Mouse (Mus musculus): ENCODE data around the gene Tas2r134.

The Tas2r134 gene

DNA sequence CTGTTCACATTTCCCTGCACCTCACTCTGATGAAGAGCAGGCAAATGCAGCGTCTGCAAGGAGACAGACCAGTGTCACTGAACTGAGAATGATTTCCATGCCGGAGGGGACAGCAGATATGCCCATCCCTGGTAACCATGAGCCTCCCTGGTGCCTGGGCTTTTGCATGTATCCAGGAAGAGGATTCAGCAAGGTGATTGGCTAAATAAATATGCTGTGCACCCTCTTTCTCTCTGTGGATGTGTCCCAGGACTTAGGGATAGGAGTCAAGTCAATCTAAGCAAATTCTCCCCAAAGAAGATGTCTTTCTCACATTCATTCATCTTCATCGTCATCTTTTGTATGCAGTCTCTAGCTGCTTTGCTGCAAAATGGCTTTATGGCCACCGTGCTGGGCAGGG lies at the start of gene Tas2r134:
Gene Tas2r134 (plus strand): TSS at position 301 of the 400 bp plus-strand sequence.
- no peak for DNase-seq (ENCODE audit: low spot score)

DNA sequence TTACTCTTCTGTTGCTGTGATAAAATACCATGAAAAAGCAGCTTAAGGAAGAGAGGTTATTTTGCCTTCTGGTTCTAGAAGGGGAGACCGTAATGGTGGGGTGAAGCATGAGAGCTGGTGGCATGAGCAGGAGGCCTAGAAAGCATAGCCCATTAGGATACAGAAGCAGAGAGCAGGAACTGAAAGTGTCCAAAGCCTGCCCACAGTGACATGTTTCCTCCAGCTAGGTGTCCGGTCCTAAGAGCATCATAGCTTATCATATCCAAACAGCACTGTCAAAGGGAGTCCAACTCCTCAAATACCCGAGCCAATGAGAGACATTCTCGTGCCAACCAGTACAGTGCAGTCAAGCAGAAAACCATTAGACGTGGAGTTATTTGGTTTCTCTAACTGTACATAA lies 47.5 kb upstream of the Tas2r134 start:
- no peak for DNase-seq (ENCODE audit: low spot score)

DNA sequence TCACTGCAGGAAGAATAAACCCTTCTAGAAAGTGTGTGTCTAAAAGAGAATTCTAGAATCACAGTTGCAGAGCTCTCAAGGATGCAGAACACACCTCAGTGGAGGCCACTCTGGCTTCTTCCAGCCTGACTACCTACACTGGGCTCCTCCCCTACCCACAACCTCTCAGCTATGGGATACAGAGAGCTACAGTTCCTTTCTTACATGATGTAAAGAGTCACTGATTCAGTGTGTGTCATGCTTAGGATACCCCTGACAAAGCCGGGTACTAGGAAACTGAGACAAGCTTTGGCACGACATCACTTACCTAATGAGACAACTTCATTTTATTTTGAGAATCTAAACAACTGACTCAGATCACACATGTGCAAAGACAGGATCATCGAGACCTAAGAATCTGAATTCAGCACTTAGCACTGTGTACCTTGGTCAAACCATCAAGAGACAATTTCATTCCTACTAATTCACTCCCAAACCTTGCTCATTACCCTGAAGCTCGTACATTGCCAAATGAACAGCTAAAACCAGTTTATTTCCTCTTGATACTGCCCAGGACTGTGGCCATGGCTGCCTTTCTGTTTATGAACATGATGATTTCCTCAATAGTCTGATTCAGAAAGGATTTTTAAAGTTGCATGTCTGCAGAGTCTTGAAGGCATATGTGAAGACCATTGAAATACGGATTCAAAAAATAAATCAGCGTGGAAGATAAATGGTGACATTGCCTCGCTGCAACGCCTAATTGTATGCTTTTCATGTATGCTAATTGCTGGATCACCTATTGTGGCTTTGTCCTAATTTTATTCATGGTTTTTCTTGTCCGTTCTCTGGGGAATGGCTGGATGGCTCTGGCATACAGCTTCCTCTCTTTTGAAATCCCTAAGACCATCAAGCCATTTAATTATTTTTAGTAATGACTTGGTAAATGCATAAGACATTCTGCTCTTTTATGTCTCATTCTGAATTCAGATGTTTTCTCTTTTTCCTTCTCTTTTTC lies 43.0 kb upstream of the Tas2r134 start:
- DNase-seq (ENCODE audit: low spot score): no peak

GRCm38 (mm10) chr2:51588336-51588735 lies 39.0 kb upstream of the Tas2r134 start:
- DNase-seq (ENCODE audit: low spot score): no peak

- DNase-seq (ENCODE audit: low spot score): no peak
Measured at GRCm38 (mm10) chr2:51588895-51589294, 38.4 kb upstream of the Tas2r134 start.

- no peak for DNase-seq (ENCODE audit: low spot score)
Measured at GRCm38 (mm10) chr2:51589627-51590026, 37.7 kb upstream of the Tas2r134 start.

- no peak for DNase-seq (ENCODE audit: low spot score)
Measured at GRCm38 (mm10) chr2:51590308-51590707, 37.0 kb upstream of the Tas2r134 start.

DNA sequence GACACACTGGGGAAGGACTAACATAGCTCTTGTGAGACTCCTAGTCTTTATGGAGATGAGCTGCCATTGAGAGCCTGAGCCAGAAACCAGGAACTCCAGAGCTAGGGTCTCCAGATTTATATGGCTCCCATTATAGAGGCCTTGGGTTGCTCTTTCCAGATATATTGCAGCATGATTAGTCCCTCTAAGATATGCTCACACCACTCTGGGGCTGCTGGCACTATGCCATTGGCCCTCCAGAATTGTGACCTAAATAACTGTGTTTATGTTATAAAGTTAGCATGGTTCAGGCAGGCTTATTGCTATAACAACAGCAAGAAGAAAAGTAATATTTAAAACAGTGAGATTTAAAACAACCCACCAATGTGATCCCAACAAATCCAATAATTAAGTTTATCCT lies 35.2 kb upstream of the Tas2r134 start:
- no peak for DNase-seq (ENCODE audit: low spot score)

GRCm38 (mm10) chr2:51599473-51600201 lies 27.7 kb upstream of the Tas2r134 start:
- DNase-seq (ENCODE audit: low spot score): no peak

GRCm38 (mm10) chr2:51600202-51600487 lies 27.2 kb upstream of the Tas2r134 start:
- DNase-seq (ENCODE audit: low spot score): no peak

DNA sequence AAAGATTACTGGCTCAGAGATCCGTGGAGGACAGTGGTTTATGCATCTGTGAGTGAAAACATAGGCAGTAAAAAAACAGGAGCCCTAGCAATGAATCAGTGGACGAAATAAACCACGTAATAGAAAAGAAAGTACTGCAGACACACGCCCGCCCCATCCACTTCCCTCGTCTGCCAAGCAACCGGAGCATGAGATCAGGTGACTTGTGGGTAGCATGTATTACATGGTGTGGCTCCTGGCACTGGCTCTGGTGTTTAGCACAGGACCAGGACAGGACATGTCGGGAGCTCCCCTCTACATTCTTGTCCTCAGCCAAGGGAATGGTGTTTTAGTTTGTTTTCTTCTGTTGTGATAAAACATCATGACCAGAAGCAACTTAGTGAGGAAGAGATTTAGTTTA lies 26.4 kb upstream of the Tas2r134 start:
- no peak for DNase-seq (ENCODE audit: low spot score)

DNA sequence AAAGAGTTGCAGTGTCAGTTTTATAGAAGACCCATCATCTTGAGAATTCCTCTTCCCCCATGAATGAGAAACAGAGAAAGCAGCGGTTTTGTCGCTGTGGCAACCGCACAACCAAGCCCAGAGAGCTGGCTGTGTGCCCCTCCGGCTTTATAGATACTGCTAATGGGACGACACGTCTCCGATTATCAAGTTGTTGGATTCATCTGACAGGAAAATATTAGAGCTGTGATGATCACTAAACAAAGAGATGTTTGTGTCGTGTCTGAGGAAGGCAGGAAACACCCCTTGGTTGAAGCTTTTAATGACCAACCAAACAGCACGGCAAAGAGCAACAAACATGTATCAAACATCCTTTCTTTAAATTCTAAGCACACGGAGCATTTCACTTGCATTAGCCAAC lies 17.0 kb upstream of the Tas2r134 start:
- no peak for DNase-seq (ENCODE audit: low spot score)

DNA sequence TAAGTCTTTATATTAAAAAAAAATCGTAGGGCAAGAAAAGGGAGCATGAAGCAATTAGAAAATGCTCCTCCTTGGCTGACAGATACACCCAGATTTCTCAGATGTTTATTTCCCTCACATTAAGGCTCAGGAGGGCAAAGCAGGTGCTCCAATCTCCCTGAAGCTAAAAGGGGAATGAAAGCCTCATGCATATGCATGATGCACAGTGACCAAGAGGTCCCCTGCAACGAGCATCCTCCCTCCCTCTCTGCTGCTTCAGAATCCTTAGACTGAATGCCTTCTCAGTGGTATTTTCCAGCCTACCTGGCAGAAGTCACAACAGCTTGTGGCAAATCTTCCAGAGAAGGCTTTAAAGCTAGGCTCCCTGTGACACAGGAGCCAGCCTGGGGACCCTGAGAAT lies 16.4 kb upstream of the Tas2r134 start:
- no peak for DNase-seq (ENCODE audit: low spot score)

- DNase-seq (ENCODE audit: low spot score): no peak
Measured at GRCm38 (mm10) chr2:51613716-51614115, 13.6 kb upstream of the Tas2r134 start.

DNA sequence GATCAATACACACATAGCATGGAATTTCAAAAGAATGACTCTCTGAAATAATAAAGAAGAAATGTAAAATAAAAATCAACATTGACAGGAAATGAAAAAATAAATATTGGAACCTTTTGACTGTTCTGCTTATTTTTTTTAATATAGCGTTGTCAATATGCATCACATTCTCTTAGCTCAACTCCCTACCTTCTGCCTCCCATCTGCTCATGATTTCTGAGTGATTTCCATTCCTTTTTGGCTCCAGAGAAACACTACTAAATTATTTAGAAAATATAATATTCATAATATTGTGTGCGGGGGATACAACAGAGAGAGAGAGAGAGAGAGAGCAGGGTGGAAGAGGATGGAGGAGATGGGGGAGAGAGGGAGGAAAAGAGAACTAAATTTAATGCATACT lies 5.4 kb upstream of the Tas2r134 start:
- DNase-seq (ENCODE audit: low spot score): no peak

- DNase-seq (ENCODE audit: low spot score): no peak
Measured at GRCm38 (mm10) chr2:51626007-51626406, 1.3 kb upstream of the Tas2r134 start.

- DNase-seq (ENCODE audit: low spot score): no peak
Measured at GRCm38 (mm10) chr2:51631428-51631827, 4.1 kb downstream of the Tas2r134 start.

DNA sequence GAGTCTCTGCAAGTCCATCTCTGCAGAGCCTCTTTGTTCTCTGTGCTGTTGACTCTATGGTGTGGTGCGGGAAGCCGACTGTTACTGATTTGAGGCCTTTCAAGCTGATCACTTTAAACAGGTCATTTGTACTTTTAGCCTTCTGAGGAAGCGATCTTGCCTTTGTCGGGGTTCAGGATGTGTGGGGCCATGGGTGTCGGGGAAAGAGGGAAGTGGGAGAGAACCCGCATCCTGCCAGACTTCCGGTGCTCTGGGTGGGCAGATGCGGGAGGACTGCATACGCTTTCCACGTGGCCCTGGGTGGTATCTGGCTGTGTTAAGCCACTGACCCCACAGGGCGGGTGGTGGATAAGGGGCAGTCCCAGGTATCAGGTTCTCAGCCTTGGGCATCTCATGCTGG lies 10.4 kb downstream of the Tas2r134 start:
- no peak for DNase-seq (ENCODE audit: low spot score)

- no peak for DNase-seq (ENCODE audit: low spot score)
Measured at GRCm38 (mm10) chr2:51641635-51642034, 14.3 kb downstream of the Tas2r134 start.

DNA sequence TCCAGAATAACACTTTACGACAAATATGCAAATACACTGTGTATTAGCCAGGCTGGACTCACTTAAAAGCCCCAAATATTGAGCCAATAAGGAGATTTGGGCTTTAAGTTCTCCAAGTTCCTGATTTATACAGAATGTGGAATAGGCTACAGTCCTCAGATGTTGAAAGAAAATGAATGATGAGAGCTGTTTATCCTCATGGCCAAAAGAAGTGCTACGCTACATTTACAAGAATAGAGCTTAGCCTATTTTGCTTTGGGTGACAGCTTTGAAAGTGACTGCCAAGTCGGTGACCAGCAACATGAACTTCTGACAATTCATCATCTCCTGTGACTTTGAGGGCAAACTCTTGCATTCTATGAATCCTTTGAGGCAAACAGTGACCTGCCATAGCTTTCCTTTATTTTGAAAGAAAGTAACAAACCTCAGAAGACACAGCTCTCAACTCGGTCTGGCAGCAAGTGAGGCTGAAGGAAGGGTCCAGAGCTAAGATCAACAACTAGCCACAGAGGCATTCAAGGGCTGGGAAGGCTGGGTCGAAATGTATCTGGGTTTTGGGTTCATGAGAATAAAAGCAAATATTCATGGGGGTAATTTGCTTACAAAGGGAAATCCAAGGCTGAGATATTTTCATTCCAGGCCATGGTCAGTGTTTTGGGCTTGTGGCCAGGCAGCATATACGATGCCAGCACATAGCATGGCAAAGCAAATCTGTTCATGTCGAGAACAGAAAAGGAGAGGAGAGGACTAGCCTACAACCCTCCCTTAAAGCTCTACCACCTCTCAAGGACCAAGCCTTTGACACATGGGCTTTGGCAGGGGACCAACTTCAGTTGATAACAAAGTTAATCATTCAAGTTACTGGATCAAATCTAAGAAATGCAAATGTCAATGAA lies 16.2 kb downstream of the Tas2r134 start:
- no peak for DNase-seq (ENCODE audit: low spot score)

DNA sequence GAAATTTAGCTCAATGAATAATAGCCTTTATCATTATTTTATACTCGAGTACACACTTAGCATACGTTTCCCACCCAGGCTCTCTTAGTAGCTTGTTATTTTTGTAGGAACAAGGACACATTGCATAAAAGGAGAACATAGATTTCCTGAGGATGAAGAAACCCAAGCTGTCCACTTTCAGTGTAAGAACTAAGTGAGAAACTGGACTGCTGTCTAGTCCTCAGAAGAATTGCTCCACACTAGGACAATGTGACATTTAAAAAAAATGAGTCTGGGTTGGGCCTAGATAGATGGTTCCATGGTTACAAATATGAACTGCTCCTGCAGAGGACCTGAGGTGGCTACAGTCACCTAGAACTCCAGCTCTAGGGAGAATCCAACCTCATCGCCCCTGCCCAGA lies 20.7 kb downstream of the Tas2r134 start:
- no peak for DNase-seq (ENCODE audit: low spot score)

DNA sequence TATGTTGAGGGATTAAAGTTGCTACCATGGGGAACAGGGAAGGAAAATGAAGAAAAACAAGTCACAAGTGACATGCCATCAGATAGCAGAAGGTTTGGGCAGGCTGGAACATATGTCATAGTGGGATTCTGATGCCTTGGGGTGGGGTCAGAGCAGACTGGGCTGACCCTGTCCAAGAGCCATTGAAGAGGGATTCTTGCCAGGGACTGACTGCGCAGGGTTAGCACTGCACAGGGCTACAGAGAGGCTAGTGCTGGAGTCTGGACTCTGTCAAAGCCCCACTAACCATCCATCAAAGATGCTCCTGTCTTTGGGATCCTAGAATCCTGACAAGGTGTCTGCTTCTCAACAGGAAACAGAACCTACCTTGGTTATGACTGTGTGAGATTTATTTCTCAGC lies 22.6 kb downstream of the Tas2r134 start:
- no peak for DNase-seq (ENCODE audit: low spot score)
